Mouse (Mus musculus) neural tube, embryonic 12.5 days (tissue): ENCODE data around the gene Fip1l1. TPM values are rescaled to one million over a fixed set of nuclear protein-coding genes. Genes with fewer than 3 reads are reported as not detected.

Experiments used
- ATAC-seq: fragments of 200-750 bp; cut with Nextera tagmentation; 2 replicates; pipeline ENCODE4 v1.8.0; 2017; ENCODE audit warnings: low read depth, mild to moderate bottlenecking, moderate TSS enrichment, moderate library complexity; ENCODE audit not compliant: low FRiP score
- H3K27ac ChIP-seq: fragments of 300-500 bp; sonication (generic); 2 replicates; pipeline ENCODE4 v1.5.1; 2016
- H3K27me3 ChIP-seq: fragments of 300-500 bp; sonication (generic); replicated peaks from 2 replicates; pipeline ENCODE4 v1.6.1; 2016; ENCODE audit warnings: mild to moderate bottlenecking
- H3K36me3 ChIP-seq: fragments of 300-500 bp; sonication (generic); 2 replicates; pipeline ENCODE4 v1.6.1; 2016; ENCODE audit warnings: mild to moderate bottlenecking
- H3K4me1 ChIP-seq: fragments of 300-500 bp; sonication (generic); 2 replicates; pipeline ENCODE4 v1.6.1; 2016
- H3K4me2 ChIP-seq: fragments of 300-500 bp; sonication (generic); replicated peaks from 2 replicates; pipeline ENCODE4 v1.6.1; 2016; ENCODE audit warnings: mild to moderate bottlenecking
- H3K4me3 ChIP-seq: fragments of 300-500 bp; sonication (generic); 2 replicates; pipeline ENCODE4 v1.5.1; 2016
- H3K9ac ChIP-seq: fragments of 300-500 bp; sonication (generic); 2 replicates; pipeline ENCODE4 v1.6.1; 2016; ENCODE audit warnings: mild to moderate bottlenecking
- H3K9me3 ChIP-seq: fragments of 300-500 bp; sonication (generic); 2 replicates; pipeline ENCODE4 v1.6.1; 2016; ENCODE audit warnings: mild to moderate bottlenecking
- WGBS: fragments of 180-500 bp; shearing (Covaris S2); methylation state at CpG from one replicate; pipeline ENCODE4 v1.1.7; 2016; 5-methylcytosine and 5-hydroxymethylcytosine counted together
- polyA plus RNA-seq: library from polyadenylated mRNA; unstranded; fragments of >200 nt; fragmentation: Nextera tagmentation; extraction: Ambion mirVana; gene quantifications from 2 replicates; pipeline ENCODE4 v1.2.1, GENCODE M21; 2016

Fip1l1 gene
- polyA plus RNA-seq, 1 experiment from 2014 or later = 95.6 TPM

- H3K27ac ChIP-seq = no peak overlapping the region
- ATAC-seq = no peak
- no peak overlapping the region for H3K9ac ChIP-seq
- no peaks in the 10 kb centered on the region for H3K36me3 ChIP-seq
- no peak overlapping the region for H3K4me3 ChIP-seq
- H3K27me3 ChIP-seq = no peaks in the 10 kb centered on the region
- H3K9me3 ChIP-seq = no peaks in the 10 kb centered on the region
- no peak overlapping the region for H3K4me2 ChIP-seq
- H3K4me1 ChIP-seq = no peaks in the 10 kb centered on the region
- WGBS = 70% methylated on average over 3 of the region's 3 CpGs
These were observed 83.4 kb downstream of the Fip1l1 start for GRCm38 (mm10) chr5:74618573-74619059.

GRCm38 (mm10) chr5:74621691-74622470, 86.6 kb downstream of the Fip1l1 start:
- Histone ChIP-seq H3K36me3 (no peaks in the 10 kb centered on the region), H3K4me2 (no peak overlapping the region), H3K4me1 (no peaks in the 10 kb centered on the region), H3K27me3 (no peaks in the 10 kb centered on the region), H3K27ac (no peak overlapping the region), H3K9me3 (no peaks in the 10 kb centered on the region), H3K4me3 (no peak overlapping the region), H3K9ac (no peak overlapping the region)
- 68% methylated on average over 7 of the region's 7 CpGs for WGBS
- ATAC-seq = no peak

GRCm38 (mm10) chr5:74623316-74624000, 88.2 kb downstream of the Fip1l1 start:
- H3K27me3 ChIP-seq = no peaks in the 10 kb centered on the region
- ATAC-seq = no peak
- H3K27ac ChIP-seq = no peak overlapping the region
- H3K36me3 ChIP-seq = no peaks in the 10 kb centered on the region
- no peak overlapping the region for H3K4me2 ChIP-seq
- no peak overlapping the region for H3K4me3 ChIP-seq
- 95% methylated on average over 14 of the region's 14 CpGs for WGBS
- H3K4me1 ChIP-seq = no peaks in the 10 kb centered on the region
- no peaks in the 10 kb centered on the region for H3K9me3 ChIP-seq
- H3K9ac ChIP-seq = no peak overlapping the region

GRCm38 (mm10) chr5:74624385-74624784, 89.1 kb downstream of the Fip1l1 start:
- 74% methylated on average over 5 of the region's 5 CpGs for WGBS
- Histone ChIP-seq H3K4me1 (no peaks in the 10 kb centered on the region), H3K9ac (no peak overlapping the region), H3K27me3 (no peaks in the 10 kb centered on the region), H3K27ac (no peak overlapping the region), H3K36me3 (no peaks in the 10 kb centered on the region), H3K4me2 (no peak overlapping the region), H3K4me3 (no peak overlapping the region), H3K9me3 (no peaks in the 10 kb centered on the region)
- ATAC-seq = no peak

GRCm38 (mm10) chr5:74628001-74628400, 92.8 kb downstream of the Fip1l1 start:
- no peaks in the 10 kb centered on the region for H3K36me3 ChIP-seq
- no peaks in the 10 kb centered on the region for H3K9me3 ChIP-seq
- no peak overlapping the region for H3K4me2 ChIP-seq
- H3K4me3 ChIP-seq = no peak overlapping the region
- H3K4me1 ChIP-seq = 0 out of 2 replicates have a peak, but pooled peaks cover 2% of the 10 kb centered on the region
- H3K27me3 ChIP-seq = no peaks in the 10 kb centered on the region
- 93% methylated on average over 12 of the region's 12 CpGs for WGBS
- H3K27ac ChIP-seq = no peak overlapping the region
- no peak for ATAC-seq
- no peak overlapping the region for H3K9ac ChIP-seq

GRCm38 (mm10) chr5:74632369-74633114, 97.3 kb downstream of the Fip1l1 start:
- no peak overlapping the region for H3K9ac ChIP-seq
- no peak for ATAC-seq
- H3K4me3 ChIP-seq = no peak overlapping the region
- no peaks in the 10 kb centered on the region for H3K9me3 ChIP-seq
- no peaks in the 10 kb centered on the region for H3K36me3 ChIP-seq
- H3K27me3 ChIP-seq = no peaks in the 10 kb centered on the region
- H3K4me2 ChIP-seq = no peak overlapping the region
- 0 out of 2 replicates have a peak, but pooled peaks cover 7% of the 10 kb centered on the region for H3K4me1 ChIP-seq
- WGBS = 54% methylated on average over 17 of the region's 17 CpGs
- H3K27ac ChIP-seq = no peak overlapping the region

GRCm38 (mm10) chr5:74633453-74633852, 98.2 kb downstream of the Fip1l1 start:
- Histone ChIP-seq H3K4me2 (no peak overlapping the region), H3K36me3 (no peaks in the 10 kb centered on the region), H3K4me1 (0 out of 2 replicates have a peak, but pooled peaks cover 7% of the 10 kb centered on the region), H3K9ac (no peak overlapping the region), H3K9me3 (no peaks in the 10 kb centered on the region), H3K4me3 (no peak overlapping the region), H3K27me3 (no peaks in the 10 kb centered on the region), H3K27ac (no peak overlapping the region)
- 62% methylated on average over 6 of the region's 6 CpGs for WGBS
- ATAC-seq = no peak

- Histone ChIP-seq H3K9ac (no peak overlapping the region), H3K27ac (no peak overlapping the region), H3K4me2 (no peak overlapping the region), H3K9me3 (no peaks in the 10 kb centered on the region), H3K36me3 (no peaks in the 10 kb centered on the region), H3K4me3 (no peak overlapping the region), H3K4me1 (0 out of 2 replicates have a peak, but pooled peaks cover 7% of the 10 kb centered on the region), H3K27me3 (no peaks in the 10 kb centered on the region; the same call in 1 of the 2 replicates)
- no peak for ATAC-seq
- 77% methylated on average over 3 of the region's 3 CpGs for WGBS
These were observed 99.1 kb downstream of the Fip1l1 start for GRCm38 (mm10) chr5:74634391-74634790.

- Histone ChIP-seq H3K4me3 (no peak overlapping the region), H3K4me2 (no peak overlapping the region), H3K27me3 (no peaks in the 10 kb centered on the region; the same call in 1 of the 2 replicates), H3K27ac (no peak overlapping the region), H3K36me3 (no peaks in the 10 kb centered on the region), H3K4me1 (no peaks in the 10 kb centered on the region), H3K9ac (no peak overlapping the region), H3K9me3 (no peaks in the 10 kb centered on the region)
- 92% methylated on average over 6 of the region's 6 CpGs for WGBS
- ATAC-seq = no peak
These were observed 104.3 kb downstream of the Fip1l1 start for GRCm38 (mm10) chr5:74639516-74639915.

GRCm38 (mm10) chr5:74640504-74640903, 105.3 kb downstream of the Fip1l1 start:
- Histone ChIP-seq H3K4me2 (no peak overlapping the region), H3K36me3 (no peaks in the 10 kb centered on the region), H3K4me3 (no peak overlapping the region), H3K9ac (no peak overlapping the region), H3K27ac (no peak overlapping the region), H3K4me1 (no peaks in the 10 kb centered on the region), H3K9me3 (no peaks in the 10 kb centered on the region), H3K27me3 (no peaks in the 10 kb centered on the region; the same call in 1 of the 2 replicates)
- WGBS = 88% methylated on average over 4 of the region's 4 CpGs
- ATAC-seq = no peak

- ATAC-seq = no peak
- H3K27ac ChIP-seq = no peak overlapping the region
- no peak overlapping the region for H3K4me2 ChIP-seq
- no peak overlapping the region for H3K4me3 ChIP-seq
- H3K36me3 ChIP-seq = no peaks in the 10 kb centered on the region
- H3K4me1 ChIP-seq = no peaks in the 10 kb centered on the region
- no peaks in the 10 kb centered on the region for H3K9me3 ChIP-seq
- no peaks in the 10 kb centered on the region; the same call in 1 of the 2 replicates for H3K27me3 ChIP-seq
- no peak overlapping the region for H3K9ac ChIP-seq
- WGBS = 57% methylated on average over 6 of the region's 6 CpGs
These were observed 105.8 kb downstream of the Fip1l1 start for GRCm38 (mm10) chr5:74641000-74641399.

GRCm38 (mm10) chr5:74642291-74642690, 107.0 kb downstream of the Fip1l1 start:
- no peak overlapping the region for H3K9ac ChIP-seq
- H3K27me3 ChIP-seq = no peaks in the 10 kb centered on the region; the same call in 1 of the 2 replicates
- H3K27ac ChIP-seq = no peak overlapping the region
- ATAC-seq = no peak
- H3K4me3 ChIP-seq = no peak overlapping the region
- no peak overlapping the region for H3K4me2 ChIP-seq
- no peaks in the 10 kb centered on the region for H3K36me3 ChIP-seq
- 80% methylated on average over 2 of the region's 2 CpGs for WGBS
- H3K9me3 ChIP-seq = no peaks in the 10 kb centered on the region
- H3K4me1 ChIP-seq = no peaks in the 10 kb centered on the region
